Mouse (Mus musculus) embryonic fibroblast, embryonic 13.5 days (primary cell): ENCODE results near the gene Rngtt. TPM values are rescaled to one million over a fixed set of nuclear protein-coding genes. Genes with fewer than 3 reads are reported as not detected.

Experiments
- H3K27ac ChIP-seq: 2 replicates; pipeline ENCODE4 v1.5.1; 2012; ENCODE audit warnings: low read length, control low read depth, inconsistent platforms; ENCODE audit not compliant: insufficient read depth
- H3K4me1 ChIP-seq: 2 replicates; pipeline ENCODE4 v1.6.1; 2011; ENCODE audit warnings: low read length; ENCODE audit not compliant: control insufficient read depth, insufficient read depth
- H3K4me3 ChIP-seq: 2 replicates; pipeline ENCODE4 v1.5.1; 2011; ENCODE audit warnings: mild to moderate bottlenecking, control low read depth, low read length; ENCODE audit not compliant: insufficient read depth
- CTCF ChIP-seq: IDR thresholded peaks from 2 replicates; pipeline ENCODE4 v1.5.1; 2011; ENCODE audit warnings: mild to moderate bottlenecking, control low read depth, low read length, moderate library complexity, borderline replicate concordance; ENCODE audit not compliant: insufficient read depth
- POLR2A ChIP-seq: IDR thresholded peaks from 2 replicates; pipeline ENCODE4 v1.6.1; 2011; ENCODE audit warnings: low read depth, mild to moderate bottlenecking, control low read depth, low read length, moderate library complexity
- polyA plus RNA-seq: library from polyadenylated mRNA; stranded (reverse); fragments of >200 nt; gene quantifications from 2 replicates; pipeline ENCODE4 v1.2.4, GENCODE M21; 2011; ENCODE audit warnings: low read depth; ENCODE audit not compliant: missing spikeins, insufficient read length

Gene Rngtt
- polyA plus RNA-seq, 1 experiment, result 30.7 TPM

DNA sequence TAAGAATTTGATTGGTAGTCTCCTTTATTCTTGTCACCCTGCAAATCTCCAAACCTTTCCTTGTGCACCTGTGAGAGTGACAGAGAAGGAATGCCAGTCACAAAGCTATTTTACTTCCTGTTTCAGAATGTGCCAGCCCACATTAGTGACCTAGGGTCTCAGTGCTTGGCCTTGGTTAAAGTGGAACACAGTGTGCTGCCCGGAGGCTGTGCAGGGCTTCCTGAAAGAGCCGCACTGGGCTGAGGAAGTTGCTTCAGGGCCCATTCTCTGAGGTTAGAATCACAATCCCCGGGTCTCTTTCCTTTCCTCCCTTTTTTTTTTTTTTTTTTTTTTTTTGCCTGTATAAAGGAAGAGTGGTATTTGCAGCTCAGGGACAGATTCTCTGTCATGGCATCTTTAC is 203.3 kb downstream of the Rngtt start:
- no peaks in the 10 kb centered on the region for H3K4me1 ChIP-seq
- H3K4me3 ChIP-seq, result no peak overlapping the region
- H3K27ac ChIP-seq, result no peak overlapping the region
- no peak for TF ChIP-seq POLR2A
- TF ChIP-seq CTCF, result no peak

DNA sequence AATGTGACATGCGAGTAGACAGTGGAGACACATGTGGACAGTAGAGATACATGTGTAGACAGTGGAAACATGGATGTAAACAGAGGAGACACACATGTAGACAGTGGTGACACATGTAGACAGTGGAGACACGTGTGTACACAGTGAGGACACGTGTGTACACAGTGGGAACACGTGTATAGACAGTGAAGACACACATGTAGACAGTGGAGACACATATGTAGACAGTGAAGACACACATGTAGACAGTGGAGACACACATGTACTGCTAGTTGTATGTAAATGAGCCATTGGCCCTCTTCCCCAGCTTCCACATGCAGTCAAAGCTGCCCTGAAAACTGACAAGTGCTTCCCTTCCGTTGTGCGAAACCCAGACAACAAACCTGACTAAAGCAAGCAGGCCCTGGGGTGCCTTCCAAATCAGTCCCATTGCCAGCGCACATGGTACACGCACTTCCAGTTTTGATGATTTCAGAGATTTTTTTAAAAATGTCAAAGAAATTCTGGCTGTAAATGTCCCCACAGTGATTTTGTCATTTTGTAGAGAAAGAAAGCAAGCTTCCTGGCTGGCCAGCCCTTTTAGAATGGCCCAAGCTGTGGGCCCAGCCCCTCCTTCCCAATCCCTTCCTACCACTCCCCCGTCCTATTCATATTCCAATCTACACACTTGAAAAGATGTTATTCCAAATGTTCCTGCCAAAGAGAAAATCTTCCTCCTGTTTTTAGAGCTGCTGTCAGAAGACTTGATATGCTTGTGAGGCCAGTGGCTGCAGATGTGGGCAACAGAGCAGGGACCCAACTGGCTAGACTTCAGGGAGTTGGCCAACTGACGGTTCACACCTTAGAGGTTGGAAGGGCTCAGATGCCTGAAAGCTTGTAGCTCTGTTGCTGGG is 204.2 kb downstream of the Rngtt start:
- Histone ChIP-seq H3K4me3 (no peak overlapping the region), H3K27ac (no peak overlapping the region), H3K4me1 (no peaks in the 10 kb centered on the region)
- TF ChIP-seq CTCF (no peak), POLR2A (no peak)

DNA sequence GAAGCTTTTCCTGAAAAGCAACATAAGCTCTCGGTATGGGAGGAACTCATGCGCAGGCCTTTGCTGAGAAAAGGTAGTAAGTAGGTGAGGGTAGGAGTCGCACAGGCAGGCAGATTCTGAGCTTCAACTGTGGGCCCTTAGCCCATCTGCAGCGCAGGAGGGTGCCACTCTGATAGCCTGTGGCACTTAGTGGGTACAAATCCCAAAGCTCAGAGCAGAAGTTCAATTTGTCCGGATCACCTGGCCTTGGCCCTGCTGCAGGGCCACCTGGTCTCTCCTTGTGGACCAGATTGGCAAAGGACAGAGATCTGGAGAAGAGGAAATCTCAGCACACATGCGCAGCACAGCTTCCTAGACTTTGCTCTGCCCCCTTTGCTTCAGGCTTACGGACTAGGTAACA is 210.1 kb downstream of the Rngtt start:
- H3K27ac ChIP-seq, result no peak overlapping the region
- no peaks in the 10 kb centered on the region for H3K4me1 ChIP-seq
- no peak overlapping the region for H3K4me3 ChIP-seq
- TF ChIP-seq POLR2A (no peak), CTCF (no peak)

DNA sequence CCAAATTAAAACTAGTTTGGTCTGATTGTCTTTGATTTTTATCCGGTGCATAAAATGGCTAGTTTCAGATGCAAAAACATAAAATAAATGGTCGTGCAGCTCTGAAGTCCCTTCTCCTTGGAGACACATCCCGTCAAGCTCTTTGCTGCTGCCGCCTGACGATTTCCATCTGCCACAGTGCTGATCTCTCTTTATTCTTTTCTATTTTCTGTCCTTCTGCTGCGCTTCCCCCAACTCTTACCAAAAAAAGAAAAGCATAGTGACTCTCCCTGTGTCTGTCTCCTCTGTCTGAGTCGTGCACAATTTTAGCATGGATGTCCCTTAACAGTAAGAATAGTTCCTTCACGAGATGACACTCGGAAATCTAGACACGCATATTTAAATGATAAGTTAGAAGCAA is 210.8 kb downstream of the Rngtt start:
- no peak overlapping the region for H3K4me3 ChIP-seq
- no peaks in the 10 kb centered on the region for H3K4me1 ChIP-seq
- TF ChIP-seq CTCF, result no peak
- TF ChIP-seq POLR2A, result no peak

DNA sequence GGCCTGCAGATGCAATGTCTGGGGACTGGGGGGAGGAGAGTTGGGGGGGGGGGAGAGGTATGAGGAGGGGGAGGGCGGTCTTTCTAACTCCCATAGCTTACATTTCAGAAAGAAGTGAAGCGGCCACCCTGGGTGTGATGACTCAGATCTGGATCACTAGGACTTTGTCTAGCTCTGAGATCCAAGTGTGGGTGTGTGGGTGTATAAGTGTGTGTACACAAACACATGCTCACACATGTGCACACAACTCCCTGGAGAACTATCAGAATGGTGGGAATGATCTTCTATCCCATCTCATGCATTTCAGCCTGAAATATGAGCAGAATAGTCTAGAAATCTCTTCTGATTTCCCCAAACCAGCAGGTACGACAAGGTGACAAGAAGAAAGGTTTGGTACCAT is 213.7 kb downstream of the Rngtt start:
- no peak overlapping the region for H3K4me3 ChIP-seq
- H3K27ac ChIP-seq, result no peak overlapping the region
- H3K4me1 ChIP-seq, result no peaks in the 10 kb centered on the region
- TF ChIP-seq CTCF, result no peak
- TF ChIP-seq POLR2A, result no peak

More for the DNA sequence above, 210.8 kb downstream of the Rngtt start:
- no peak overlapping the region for H3K27ac ChIP-seq

DNA sequence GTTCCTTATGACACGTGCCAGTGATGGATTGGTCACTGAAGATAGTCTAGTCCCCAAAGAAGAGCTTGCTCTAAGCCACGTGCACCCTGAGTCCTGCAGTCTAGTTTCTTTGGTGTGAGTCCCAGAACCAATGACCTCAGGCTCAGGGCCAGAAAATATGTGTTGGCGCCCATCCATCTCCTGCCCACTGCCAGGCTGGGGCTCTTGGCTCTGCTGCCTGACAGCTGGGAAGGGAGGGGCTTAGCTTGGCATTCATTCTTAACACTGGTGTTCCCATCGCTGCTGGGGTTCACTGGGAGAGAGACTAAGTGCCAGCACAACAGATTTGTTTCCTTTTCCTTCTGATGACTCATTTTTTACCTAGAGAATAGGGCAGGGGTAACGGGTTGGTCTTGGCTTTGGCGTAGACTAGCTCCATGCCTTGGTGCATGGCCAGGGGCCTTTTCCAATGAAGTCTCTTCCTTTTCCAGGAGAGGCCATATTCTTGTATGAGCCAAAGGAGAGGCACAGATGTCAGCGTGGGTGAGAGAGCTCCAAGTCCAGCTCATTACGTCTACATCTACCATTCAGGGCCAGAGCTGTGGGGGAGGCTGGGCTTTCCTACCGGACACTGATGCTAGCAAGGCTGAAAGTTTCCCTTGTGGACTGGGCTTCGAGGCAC is 214.5 kb downstream of the Rngtt start:
- TF ChIP-seq POLR2A, result no peak
- TF ChIP-seq CTCF, result no peak

DNA sequence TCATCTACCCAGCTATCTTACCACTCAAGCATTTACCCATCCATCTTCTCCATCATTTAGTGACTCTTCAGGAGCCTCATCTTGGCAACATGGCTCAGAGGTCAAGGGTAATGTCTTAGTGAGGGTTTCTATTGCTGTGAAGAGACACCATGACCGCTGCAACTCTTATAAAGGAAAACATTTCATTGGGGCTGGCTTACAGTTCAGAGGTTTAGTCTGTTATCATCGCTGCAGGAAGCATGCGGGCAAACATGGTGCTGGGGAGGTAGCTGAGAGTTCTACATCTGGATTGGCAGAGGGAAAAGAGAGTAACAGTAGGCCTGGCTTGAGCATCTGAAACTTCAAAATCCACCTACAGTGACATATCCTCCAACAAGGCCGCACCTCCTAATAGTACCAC is 215.2 kb downstream of the Rngtt start:
- Histone ChIP-seq H3K4me1 (no peaks in the 10 kb centered on the region), H3K27ac (no peak overlapping the region), H3K4me3 (no peak overlapping the region)
- no peak for TF ChIP-seq CTCF
- TF ChIP-seq POLR2A, result no peak

More for the DNA sequence above, 214.5 kb downstream of the Rngtt start:
- H3K4me1 ChIP-seq, result no peaks in the 10 kb centered on the region
- no peak overlapping the region for H3K4me3 ChIP-seq
- no peak overlapping the region for H3K27ac ChIP-seq

DNA sequence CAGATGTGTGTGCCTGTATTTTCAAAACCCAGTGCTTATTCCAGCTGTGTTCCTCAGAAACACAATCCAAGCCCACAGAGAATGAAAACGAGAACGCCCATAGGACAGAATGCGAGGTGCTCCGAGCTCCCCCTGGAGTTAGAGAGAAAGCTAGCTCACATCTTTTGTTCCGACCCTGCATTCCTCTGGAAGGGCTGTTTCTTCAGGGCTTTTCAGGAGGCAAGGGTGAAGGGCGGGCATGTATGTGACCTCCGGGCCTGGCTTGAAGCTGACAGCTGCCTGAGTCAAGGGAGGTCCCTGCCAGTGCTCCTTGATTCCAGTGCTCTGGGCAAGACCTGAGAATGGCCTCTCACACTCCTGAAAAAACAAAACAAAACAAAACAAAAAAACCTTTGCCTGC is 216.0 kb downstream of the Rngtt start:
- Histone ChIP-seq H3K4me1 (no peaks in the 10 kb centered on the region), H3K4me3 (no peak overlapping the region), H3K27ac (no peak overlapping the region)
- TF ChIP-seq POLR2A (no peak), CTCF (no peak)

DNA sequence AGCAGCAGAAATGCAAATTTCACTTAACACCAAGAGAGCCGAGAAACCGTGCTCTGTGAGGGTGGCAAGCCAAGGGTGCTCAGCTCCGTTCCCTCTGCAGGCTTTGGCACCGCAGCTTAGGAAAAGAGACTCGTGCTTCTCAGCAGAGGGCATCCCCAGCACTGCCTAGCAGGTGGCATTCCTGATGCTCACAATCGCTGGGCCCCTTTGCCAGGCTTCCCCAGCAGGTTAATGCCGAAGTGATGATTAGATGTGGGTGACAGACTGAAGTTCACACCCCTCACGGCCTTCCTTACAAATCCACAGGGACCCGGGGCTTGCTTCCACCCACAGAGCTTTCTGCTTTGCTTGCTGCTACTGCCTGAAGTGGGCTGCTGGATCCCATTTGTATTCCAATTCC is 216.6 kb downstream of the Rngtt start:
- Histone ChIP-seq H3K4me1 (no peaks in the 10 kb centered on the region), H3K27ac (no peak overlapping the region), H3K4me3 (no peak overlapping the region)
- TF ChIP-seq CTCF (no peak), POLR2A (no peak)

DNA sequence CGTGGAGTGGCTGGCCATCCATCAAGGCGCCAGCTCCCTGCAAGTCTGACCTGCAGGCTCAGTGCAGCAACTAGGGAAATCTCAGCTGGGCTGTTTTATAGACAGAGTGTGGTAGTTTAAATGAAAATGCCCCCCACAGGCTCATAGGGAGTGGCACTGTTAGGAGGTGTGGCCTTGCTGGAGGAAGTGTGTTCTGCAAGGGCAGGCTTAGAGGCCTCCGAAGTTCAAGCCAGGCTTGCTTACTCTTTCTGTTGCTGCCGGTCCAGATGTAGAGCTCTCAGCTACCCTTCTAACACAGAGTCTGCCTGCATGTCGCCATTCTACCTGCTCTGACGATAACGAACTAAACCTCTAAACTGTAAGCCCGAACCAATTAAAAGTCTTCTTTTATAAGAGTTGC is 222.5 kb downstream of the Rngtt start:
- no peak overlapping the region for H3K27ac ChIP-seq
- no peak for TF ChIP-seq POLR2A
- no peak for TF ChIP-seq CTCF

More for the DNA sequence above, 222.5 kb downstream of the Rngtt start:
- Histone ChIP-seq H3K4me3 (no peak overlapping the region), H3K4me1 (no peaks in the 10 kb centered on the region)
